Mouse (Mus musculus) liver, embryonic 16.5 days (tissue): ENCODE measurements around the gene Car9. TPM values are rescaled to one million over a fixed set of nuclear protein-coding genes. Genes with fewer than 3 reads are reported as not detected.

Experiments
- ATAC-seq: fragments of 200-750 bp; cut with Nextera tagmentation; 2 replicates; pipeline ENCODE4 v1.8.0; 2017; ENCODE audit warnings: low read depth, mild to moderate bottlenecking, moderate number of reproducible peaks, moderate library complexity
- H3K27ac ChIP-seq: fragments of 300-500 bp; sonication (generic); 2 replicates; pipeline ENCODE4 v1.5.1; 2014; ENCODE audit warnings: mild to moderate bottlenecking, low read length
- H3K27me3 ChIP-seq: fragments of 300-500 bp; sonication (generic); 2 replicates; pipeline ENCODE4 v1.6.1; 2014; ENCODE audit warnings: low read depth, low read length, mixed read lengths; ENCODE audit not compliant: control insufficient read depth, insufficient read depth
- H3K36me3 ChIP-seq: fragments of 300-500 bp; sonication (generic); 2 replicates; pipeline ENCODE4 v1.6.1; 2014; ENCODE audit warnings: mild to moderate bottlenecking; ENCODE audit not compliant: control insufficient read depth, insufficient read depth
- H3K4me1 ChIP-seq: fragments of 300-500 bp; sonication (generic); 2 replicates; pipeline ENCODE4 v1.6.1; 2014; ENCODE audit warnings: low read depth, low read length, mixed read lengths; ENCODE audit not compliant: control insufficient read depth
- H3K4me2 ChIP-seq: fragments of 300-500 bp; sonication (generic); 2 replicates; pipeline ENCODE4 v1.6.1; 2014; ENCODE audit warnings: low read depth, low read length, mixed read lengths
- H3K4me3 ChIP-seq: fragments of 300-500 bp; sonication (generic); 2 replicates; pipeline ENCODE4 v1.5.1; 2014; ENCODE audit warnings: low read depth, mild to moderate bottlenecking, low read length
- H3K9ac ChIP-seq: fragments of 300-500 bp; sonication (generic); 2 replicates; pipeline ENCODE4 v1.6.1; 2014; ENCODE audit warnings: low read depth, low read length
- H3K9me3 ChIP-seq: fragments of 300-500 bp; sonication (generic); replicated peaks from 2 replicates; pipeline ENCODE4 v1.6.1; 2016; ENCODE audit warnings: low read length; ENCODE audit not compliant: control insufficient read depth
- WGBS: fragments of 180-500 bp; shearing (Covaris S2); extraction: QIAGEN DNeasy Blood & Tissue Kit; methylation state at CpG from one replicate; pipeline ENCODE4 v1.1.7; 2014; ENCODE audit not compliant: insufficient replicate concordance; 5-methylcytosine and 5-hydroxymethylcytosine counted together
- polyA plus RNA-seq: library from polyadenylated mRNA; unstranded; fragments of >200 nt; fragmentation: Nextera tagmentation; extraction: Ambion mirVana; gene quantifications from 2 replicates; pipeline ENCODE4 v1.2.1, GENCODE M21; 2015

The Car9 gene
- polyA plus RNA-seq, 1 experiment from 2014 or later, result 1.3 TPM

- peaks cover 55% of the 10 kb centered on the region for H3K4me1 ChIP-seq
- 4% methylated on average over 2 of the region's 2 CpGs for WGBS
Measured at GRCm38 (mm10) chr4:43560976-43561375, 54.2 kb downstream of the Car9 start.

GRCm38 (mm10) chr4:43561436-43561996 is 54.8 kb downstream of the Car9 start:
- Histone ChIP-seq H3K4me1 (peaks cover 55% of the 10 kb centered on the region), H3K4me2 (peak overlapping the region; percentile 89), H3K36me3 (peaks cover 24% of the 10 kb centered on the region), H3K9ac (peak overlapping the region; percentile 94), H3K4me3 (peak overlapping the region; percentile 92), H3K27ac (peak overlapping the region; percentile 100), H3K27me3 (no peaks in the 10 kb centered on the region), H3K9me3 (no peaks in the 10 kb centered on the region)
- peak; percentile 62 for ATAC-seq
- WGBS, result under 1% methylated on average over 16 of the region's 16 CpGs

More at GRCm38 (mm10) chr4:43560976-43561375, 54.2 kb downstream of the Car9 start:
- H3K4me2 ChIP-seq, result peak overlapping the region; percentile 89
- no peaks in the 10 kb centered on the region for H3K27me3 ChIP-seq
- H3K27ac ChIP-seq, result peak overlapping the region; percentile 100
- peak overlapping the region; percentile 92 for H3K4me3 ChIP-seq
- H3K36me3 ChIP-seq, result peaks cover 24% of the 10 kb centered on the region
- peak overlapping the region; percentile 94 for H3K9ac ChIP-seq
- H3K9me3 ChIP-seq, result no peaks in the 10 kb centered on the region
- ATAC-seq, result no peak

GRCm38 (mm10) chr4:43561997-43562768 is 55.4 kb downstream of the Car9 start, which contains the start of the genes Creb3 and Tln1:
Creb3 (plus strand) TSS chr4:43562332.
Tln1 (minus strand) TSS chr4:43562691.
- Histone ChIP-seq H3K27ac (peak within 1 kb of the TSS; percentile 100), H3K27me3 (no peaks in the 10 kb centered on the region), H3K4me3 (peak within 1 kb of the TSS; percentile 92), H3K4me1 (peaks cover 54% of the 10 kb centered on the region), H3K9me3 (no peaks in the 10 kb centered on the region), H3K36me3 (peaks cover 25% of the 10 kb centered on the region), H3K4me2 (peak within 1 kb of the TSS; percentile 89), H3K9ac (peak within 1 kb of the TSS; percentile 94)
- peak; percentile 89 for ATAC-seq
- under 1% methylated on average over 62 of the region's 62 CpGs for WGBS

- Histone ChIP-seq H3K27me3 (no peaks in the 10 kb centered on the region), H3K4me1 (peaks cover 46% of the 10 kb centered on the region), H3K4me3 (peak overlapping the region; percentile 92), H3K9me3 (no peaks in the 10 kb centered on the region), H3K4me2 (peak overlapping the region; percentile 89), H3K9ac (peak overlapping the region; percentile 65), H3K27ac (peak overlapping the region; percentile 100), H3K36me3 (peaks cover 32% of the 10 kb centered on the region)
- WGBS, result 1% methylated on average over 22 of the region's 22 CpGs
- no peak for ATAC-seq
Measured at GRCm38 (mm10) chr4:43562769-43563600, 56.2 kb downstream of the Car9 start.

Other genes with a start within 250 kb of the Car9 start
- gene Atp8b5, start 239.8 kb upstream of the Car9 start, polyA plus RNA-seq, result 0.09 and 0.11 TPM in 2 replicates
- gene Rusc2, start 125.0 kb upstream of the Car9 start, polyA plus RNA-seq, result 2.0 and 2.9 TPM in 2 replicates
- not detected in 2 replicates for gene Fam166b, start 77.8 kb upstream of the Car9 start, polyA plus RNA-seq
- 0.15 TPM in 2 replicates for gene Tesk1, start 65.0 kb upstream of the Car9 start, polyA plus RNA-seq
- 1.6 and 1.7 TPM in 2 replicates for gene Cd72, start 52.3 kb upstream of the Car9 start, polyA plus RNA-seq
- gene Sit1, start 23.2 kb upstream of the Car9 start, polyA plus RNA-seq, result 0.21 and 0.27 TPM in 2 replicates
- gene Ccdc107, start 14.1 kb upstream of the Car9 start, polyA plus RNA-seq, result 35.2 and 37.0 TPM in 2 replicates
- gene Arhgef39, start 7.3 kb upstream of the Car9 start, polyA plus RNA-seq, result 32.7 and 34.6 TPM in 2 replicates
- 30.0 and 48.9 TPM in 2 replicates for gene Tpm2, start 16.8 kb downstream of the Car9 start, polyA plus RNA-seq
- gene Creb3, start 55.4 kb downstream of the Car9 start, polyA plus RNA-seq, result 23.6 and 26.1 TPM in 2 replicates
- 38.2 and 40.2 TPM in 2 replicates for gene Tln1, start 55.7 kb downstream of the Car9 start, polyA plus RNA-seq
- gene Rgp1, start 71.7 kb downstream of the Car9 start, polyA plus RNA-seq, result 15.6 and 16.7 TPM in 2 replicates
- gene Gba2, start 71.9 kb downstream of the Car9 start, polyA plus RNA-seq, result 17.7 and 18.7 TPM in 2 replicates
- gene Msmp, start 77.5 kb downstream of the Car9 start, polyA plus RNA-seq, result 0.25 TPM in 1 of 2 replicates, not detected in the other
- 0.49 and 0.91 TPM in 2 replicates for gene Npr2, start 125.0 kb downstream of the Car9 start, polyA plus RNA-seq
- 0.08 and 0.20 TPM in 2 replicates for gene Spag8, start 146.6 kb downstream of the Car9 start, polyA plus RNA-seq
- gene Hint2, start 149.5 kb downstream of the Car9 start, polyA plus RNA-seq, result 63.9 and 68.5 TPM in 2 replicates
- 0.22 and 0.23 TPM in 2 replicates for gene Tmem8b, start 162.0 kb downstream of the Car9 start, polyA plus RNA-seq
- gene Fam221b, start 162.2 kb downstream of the Car9 start, polyA plus RNA-seq, result 0.63 and 1.0 TPM in 2 replicates
- gene Olfr70, start 193.8 kb downstream of the Car9 start, polyA plus RNA-seq, result not detected in 2 replicates
- gene Olfr71, start 203.3 kb downstream of the Car9 start, polyA plus RNA-seq, result not detected in 2 replicates
- gene Hrct1, start 220.2 kb downstream of the Car9 start, polyA plus RNA-seq, result 0.22 TPM in 1 of 2 replicates, not detected in the other
- gene Spaar, start 223.1 kb downstream of the Car9 start, polyA plus RNA-seq, result 0.02 and 0.04 TPM in 2 replicates